Mouse (Mus musculus) adrenal gland, postnatal 14 days (tissue): ENCODE results near the gene Arid1a. TPM values are rescaled to one million over a fixed set of nuclear protein-coding genes. Genes with fewer than 3 reads are reported as not detected.
"Not testable (repeated sequence)": the region's sequence is repeated elsewhere in the genome, so short reads cannot be mapped to it uniquely, and the experiment has no call there.

Source experiments
- DNase-seq: peaks from one replicate; pipeline ENCODE4 v3.0.0; 2021; ENCODE audit warnings: mixed read lengths
- microRNA-seq, 2 experiments: library from miRNA; unstranded; fragments of <30 nt; microRNA quantifications; one replicate each; pipeline ENCODE4 v1.2.0; 2021
- total RNA-seq: library from RNA; stranded (reverse); gene quantifications from 2 replicates; pipeline ENCODE4 v1.2.3, GENCODE M21; 2021

The Arid1a gene
- total RNA-seq, 1 experiment from 2014 or later: 58.6 TPM

GRCm38 (mm10) chr4:133652746-133653145 lies 103.8 kb downstream of the Arid1a start:
- DNase-seq: no peak

GRCm38 (mm10) chr4:133651986-133652385 lies 104.6 kb downstream of the Arid1a start:
- DNase-seq: peak; percentile 63

GRCm38 (mm10) chr4:133651445-133651844 lies 105.1 kb downstream of the Arid1a start:
- peak; percentile 42 for DNase-seq

- DNase-seq: peak; percentile 89
These were observed 106.4 kb downstream of the Arid1a start, which contains the start of gene Zdhhc18 for GRCm38 (mm10) chr4:133649989-133650699. Zdhhc18 (minus strand) TSS chr4:133650154.

GRCm38 (mm10) chr4:133649464-133649863 lies 107.1 kb downstream of the Arid1a start:
- DNase-seq: not testable (repeated sequence)

GRCm38 (mm10) chr4:133645680-133646079 lies 110.9 kb downstream of the Arid1a start:
- no peak for DNase-seq

- DNase-seq: no peak
These were observed 111.4 kb downstream of the Arid1a start for GRCm38 (mm10) chr4:133645195-133645594.

GRCm38 (mm10) chr4:133634043-133634410 lies 122.5 kb downstream of the Arid1a start:
- no peak for DNase-seq

GRCm38 (mm10) chr4:133633332-133634042 lies 123.1 kb downstream of the Arid1a start:
- peak; percentile 94 for DNase-seq

GRCm38 (mm10) chr4:133632483-133633327 lies 123.9 kb downstream of the Arid1a start:
- peak; percentile 25 for DNase-seq

GRCm38 (mm10) chr4:133631769-133632411 lies 124.7 kb downstream of the Arid1a start:
- DNase-seq: no peak

- DNase-seq: peak; percentile 38
These were observed 125.3 kb downstream of the Arid1a start for GRCm38 (mm10) chr4:133631071-133631768.

GRCm38 (mm10) chr4:133630326-133630920 lies 126.1 kb downstream of the Arid1a start:
- DNase-seq: no peak

GRCm38 (mm10) chr4:133629191-133629590 lies 127.4 kb downstream of the Arid1a start:
- DNase-seq: no peak

Small RNAs within 50 kb of the gene (microRNA-seq; reads per million reads assigned to microRNA genes)
- gene Mir7227: 0 to 0.38 reads per million in 2 experiments

Other genes with a start within 250 kb of the Arid1a start
- 1.8 and 2.0 TPM in 2 replicates for gene Kdf1, start 237.8 kb downstream of the Arid1a start, total RNA-seq
- 159 and 160 TPM in 2 replicates for gene Nudc, start 210.8 kb downstream of the Arid1a start, total RNA-seq
- 32.6 and 34.2 TPM in 2 replicates for gene Nr0b2, start 203.4 kb downstream of the Arid1a start, total RNA-seq
- gene Gpatch3, start 182.0 kb downstream of the Arid1a start, total RNA-seq: 8.1 and 8.2 TPM in 2 replicates
- gene Gpn2, start 172.4 kb downstream of the Arid1a start, total RNA-seq: 12.7 and 15.8 TPM in 2 replicates
- gene Sfn, start 154.6 kb downstream of the Arid1a start, total RNA-seq: 1.7 and 4.2 TPM in 2 replicates
- 16.9 and 29.9 TPM in 2 replicates for gene Zdhhc18, start 106.6 kb downstream of the Arid1a start, total RNA-seq
- gene Pigv, start 84.1 kb downstream of the Arid1a start, total RNA-seq: 13.9 and 17.2 TPM in 2 replicates
- gene Rps6ka1, start 131.0 kb upstream of the Arid1a start, total RNA-seq: 17.9 and 19.9 TPM in 2 replicates
- gene Hmgn2, start 211.9 kb upstream of the Arid1a start, total RNA-seq: 325 and 351 TPM in 2 replicates
- 32.1 and 35.2 TPM in 2 replicates for gene Dhdds, start 244.1 kb upstream of the Arid1a start, total RNA-seq